Mouse (Mus musculus) ES-E14 (cell line): Measurements from ENCODE around the gene Cct2. TPM values are rescaled to one million over a fixed set of nuclear protein-coding genes. Genes with fewer than 3 reads are reported as not detected.

Source experiments
- DNase-seq: peaks from one replicate; pipeline ENCODE4 v3.0.0-alpha.2; 2013; ENCODE audit warnings: low read depth, low spot score
- H3K27ac ChIP-seq: 2 replicates; pipeline ENCODE4 v1.5.1; 2012; ENCODE audit warnings: low read depth, mild to moderate bottlenecking, low read length, moderate library complexity, mixed read lengths; ENCODE audit not compliant: poor library complexity, insufficient read depth, severe bottlenecking
- H3K36me3 ChIP-seq: 2 replicates; pipeline ENCODE4 v1.6.1; 2012; ENCODE audit warnings: mild to moderate bottlenecking, low read length, moderate library complexity, mixed read lengths; ENCODE audit not compliant: control insufficient read depth, poor library complexity, insufficient read depth, severe bottlenecking
- H3K4me1 ChIP-seq, 2 experiments: fragments of 150-350 bp in 1 of 2; sonication (generic) in 1 of 2; 2 replicates each; pipeline ENCODE4 v1.6.1; 2012; ENCODE audit warnings: low read length in 2 of 2, mild to moderate bottlenecking in 1 of 2, mixed read lengths in 1 of 2; ENCODE audit not compliant: control insufficient read depth in 2 of 2, insufficient read depth in 2 of 2, poor library complexity in 1 of 2
- H3K4me3 ChIP-seq, 2 experiments: fragments of 150-350 bp in 1 of 2; sonication (generic) in 1 of 2; 2 replicates each; pipeline ENCODE4 v1.5.1; 2012; ENCODE audit warnings: low read length in 2 of 2, low read depth in 1 of 2, mild to moderate bottlenecking in 1 of 2, mixed read lengths in 1 of 2; ENCODE audit not compliant: insufficient read depth in 1 of 2, poor library complexity in 1 of 2, severe bottlenecking in 1 of 2
- H3K9ac ChIP-seq: 2 replicates; pipeline ENCODE4 v1.6.1; 2012; ENCODE audit warnings: low read depth, mild to moderate bottlenecking, low read length, mixed read lengths; ENCODE audit not compliant: poor library complexity, insufficient read depth, severe bottlenecking
- H3K9me3 ChIP-seq: fragments of 150-350 bp; sonication (generic); 2 replicates; pipeline ENCODE4 v1.6.1; 2012; ENCODE audit warnings: low read depth, mild to moderate bottlenecking, low read length; ENCODE audit not compliant: control insufficient read depth, insufficient read depth
- CHD2 ChIP-seq: IDR thresholded peaks from 2 replicates; pipeline ENCODE4 v1.6.1; 2014; ENCODE audit warnings: mild to moderate bottlenecking, low read depth, low read length, inconsistent platforms
- HCFC1 ChIP-seq: IDR thresholded peaks from 2 replicates; pipeline ENCODE4 v1.6.1; 2012; ENCODE audit warnings: low read length, inconsistent platforms, borderline replicate concordance; ENCODE audit not compliant: insufficient read depth
- MAFK ChIP-seq: IDR thresholded peaks from 2 replicates; pipeline ENCODE4 v1.6.1; 2014; ENCODE audit warnings: mild to moderate bottlenecking, low read depth, low read length, inconsistent platforms; ENCODE audit not compliant: insufficient read depth
- ZC3H11A ChIP-seq: IDR thresholded peaks from 2 replicates; pipeline ENCODE4 v1.6.1; 2012; ENCODE audit warnings: low read depth, mild to moderate bottlenecking, inconsistent platforms, low read length, borderline replicate concordance
- ZNF384 ChIP-seq: IDR thresholded peaks from 2 replicates; pipeline ENCODE4 v1.6.1; 2012; ENCODE audit warnings: low read depth, low read length, inconsistent platforms
- in situ Hi-C, 2 experiments: fragments of 600-800 bp; cut with MboI; formaldehyde crosslinking; loops; one replicate each; pipeline ENCODE4 v1.15.1; 2025; ENCODE audit warnings: low sequenced_read_pairs in 2 of 2, inconsistent platforms in 1 of 2; ENCODE audit not compliant: unreplicated experiment in 2 of 2
- total RNA-seq: library from RNA; depleted of rRNA; stranded (reverse); fragments of 300-350 nt; gene quantifications from 2 replicates; pipeline ENCODE4 v1.2.3, GENCODE M21; 2012; rRNA removed

Gene Cct2
- total RNA-seq = 369 and 441 TPM in 2 replicates

- H3K27ac ChIP-seq = peak within 1 kb of the TSS; percentile 95
- TF ChIP-seq ZC3H11A (no peak), HCFC1 (peak; percentile 28; the same call in 1 of the 2 replicates)
- in situ Hi-C loops = loop anchor here in 1 of 2 experiments (25.0 kb wide), 1 partner anchor 1651 kb away; no protein-coding TSS in a partner anchor
- peak within 1 kb of the TSS; percentile 86 to 99 for H3K4me3 ChIP-seq
- peak; percentile 94 for DNase-seq
- peak within 1 kb of the TSS; percentile 96 for H3K9ac ChIP-seq
- peaks cover 31% of the 10 kb centered on the region for H3K36me3 ChIP-seq
- no peaks in the 10 kb centered on the region for H3K9me3 ChIP-seq
- no peaks in the 10 kb centered on the region; a peak in 2 of 4 replicates for H3K4me1 ChIP-seq
These were observed at the start of gene Cct2 for GRCm38 (mm10) chr10:117063254-117064021. Gene Cct2, minus strand, starts transcription at chr10:117063814.

DNA sequence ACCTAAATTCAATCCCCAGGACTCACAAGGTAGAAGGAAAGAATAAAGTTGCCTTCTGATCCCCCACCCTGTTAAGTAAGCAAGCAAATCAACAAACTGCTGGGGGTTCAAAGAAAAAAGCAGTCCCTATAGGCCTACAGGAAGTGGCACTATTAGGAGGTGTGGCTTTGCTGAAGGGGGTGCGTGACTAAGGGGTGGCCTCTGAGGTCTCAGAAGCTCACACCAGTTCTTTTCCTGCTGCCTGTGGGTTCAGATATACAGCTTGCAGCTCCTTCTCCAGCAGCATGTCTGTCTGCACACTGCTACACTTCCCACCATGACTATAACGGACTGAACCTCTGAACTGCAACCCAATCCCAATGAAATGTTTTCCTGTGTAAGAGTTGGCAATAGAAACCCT is 48.9 kb upstream of the Cct2 start:
- Histone ChIP-seq H3K4me1 (peaks cover 1 to 5% of the 10 kb centered on the region in 2 experiments; a peak in 2 of 4 replicates), H3K4me3 (no peak overlapping the region), H3K9ac (no peak overlapping the region), H3K36me3 (no peaks in the 10 kb centered on the region), H3K27ac (no peak overlapping the region), H3K9me3 (no peaks in the 10 kb centered on the region)
- DNase-seq = no peak
- TF ChIP-seq HCFC1 (no peak), MAFK (no peak), ZC3H11A (no peak), ZNF384 (no peak)
- in situ Hi-C loops = no loop called here

DNA sequence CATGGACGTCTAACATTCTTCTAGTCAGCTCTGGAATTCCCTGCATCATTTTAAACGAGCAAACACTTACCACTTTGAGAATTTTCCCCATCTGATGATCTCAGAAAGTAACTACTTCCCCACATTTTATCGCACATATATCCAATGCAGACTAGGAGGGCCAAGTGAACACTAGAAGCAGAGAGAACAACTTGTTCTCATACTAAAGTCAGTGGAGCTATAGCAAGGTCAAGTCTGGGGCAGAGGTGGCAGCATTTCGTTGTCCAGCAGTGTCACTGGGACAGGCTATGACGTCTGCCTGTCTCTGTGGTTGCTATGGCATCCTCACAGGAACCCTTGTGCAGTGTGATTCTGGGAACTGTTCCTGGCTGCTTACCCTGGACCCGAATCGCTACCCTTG is 47.8 kb upstream of the Cct2 start:
- H3K36me3 ChIP-seq = no peaks in the 10 kb centered on the region
- TF ChIP-seq HCFC1 = no peak
- no peak for TF ChIP-seq ZNF384
- TF ChIP-seq ZC3H11A = no peak
- no peak for TF ChIP-seq MAFK
- no peak for TF ChIP-seq CHD2
- in situ Hi-C loops = no loop called here
- no peak for DNase-seq
- H3K4me3 ChIP-seq = no peak overlapping the region
- H3K27ac ChIP-seq = no peak overlapping the region
- no peaks in the 10 kb centered on the region for H3K9me3 ChIP-seq
- peaks cover 1 to 5% of the 10 kb centered on the region in 2 experiments; a peak in 2 of 4 replicates for H3K4me1 ChIP-seq
- H3K9ac ChIP-seq = no peak overlapping the region

DNA sequence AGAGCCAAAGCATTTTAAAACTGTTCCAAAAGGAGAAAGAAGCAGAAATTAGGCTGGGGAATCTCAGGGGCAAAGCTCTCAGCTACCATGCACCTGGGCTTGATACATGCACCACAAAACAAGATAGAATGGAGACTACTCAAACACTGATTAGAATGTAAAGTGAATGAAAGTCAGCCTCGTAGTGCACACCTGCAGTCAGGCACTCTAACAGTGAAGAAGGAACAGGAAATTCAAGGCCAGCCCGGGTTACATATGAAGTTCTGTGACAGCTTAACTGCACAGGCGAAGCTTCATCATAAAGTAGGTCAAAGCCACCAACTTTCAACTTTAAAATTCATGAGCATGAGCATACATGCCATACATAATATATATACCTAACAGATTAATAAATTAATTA is 46.7 kb upstream of the Cct2 start:
- no peak overlapping the region for H3K4me3 ChIP-seq
- no peak for TF ChIP-seq CHD2
- no peak for TF ChIP-seq HCFC1
- no peak for TF ChIP-seq ZC3H11A
- TF ChIP-seq ZNF384 = no peak
- TF ChIP-seq MAFK = no peak
- peaks cover 3 to 5% of the 10 kb centered on the region in 2 experiments; a peak in 2 of 4 replicates for H3K4me1 ChIP-seq
- no peaks in the 10 kb centered on the region for H3K36me3 ChIP-seq
- H3K27ac ChIP-seq = no peak overlapping the region
- in situ Hi-C loops = no loop called here
- DNase-seq = no peak
- H3K9me3 ChIP-seq = no peaks in the 10 kb centered on the region
- no peak overlapping the region for H3K9ac ChIP-seq
